Mouse (Mus musculus) ES-E14 (cell line): ENCODE measurements around the gene Eif4g3. TPM values are rescaled to one million over a fixed set of nuclear protein-coding genes. Genes with fewer than 3 reads are reported as not detected.

Experiments used
- DNase-seq: peaks from one replicate; pipeline ENCODE4 v3.0.0-alpha.2; 2013; ENCODE audit warnings: low read depth, low spot score
- H3K27ac ChIP-seq: 2 replicates; pipeline ENCODE4 v1.5.1; 2012; ENCODE audit warnings: low read depth, mild to moderate bottlenecking, low read length, moderate library complexity, mixed read lengths; ENCODE audit not compliant: poor library complexity, insufficient read depth, severe bottlenecking
- H3K36me3 ChIP-seq: 2 replicates; pipeline ENCODE4 v1.6.1; 2012; ENCODE audit warnings: mild to moderate bottlenecking, low read length, moderate library complexity, mixed read lengths; ENCODE audit not compliant: control insufficient read depth, poor library complexity, insufficient read depth, severe bottlenecking
- H3K4me1 ChIP-seq, 2 experiments: fragments of 150-350 bp in 1 of 2; sonication (generic) in 1 of 2; 2 replicates each; pipeline ENCODE4 v1.6.1; 2012; ENCODE audit warnings: low read length in 2 of 2, mild to moderate bottlenecking in 1 of 2, mixed read lengths in 1 of 2; ENCODE audit not compliant: control insufficient read depth in 2 of 2, insufficient read depth in 2 of 2, poor library complexity in 1 of 2
- H3K4me3 ChIP-seq, 2 experiments: fragments of 150-350 bp in 1 of 2; sonication (generic) in 1 of 2; 2 replicates each; pipeline ENCODE4 v1.5.1; 2012; ENCODE audit warnings: low read length in 2 of 2, low read depth in 1 of 2, mild to moderate bottlenecking in 1 of 2, mixed read lengths in 1 of 2; ENCODE audit not compliant: insufficient read depth in 1 of 2, poor library complexity in 1 of 2, severe bottlenecking in 1 of 2
- H3K9ac ChIP-seq: 2 replicates; pipeline ENCODE4 v1.6.1; 2012; ENCODE audit warnings: low read depth, mild to moderate bottlenecking, low read length, mixed read lengths; ENCODE audit not compliant: poor library complexity, insufficient read depth, severe bottlenecking
- H3K9me3 ChIP-seq: fragments of 150-350 bp; sonication (generic); 2 replicates; pipeline ENCODE4 v1.6.1; 2012; ENCODE audit warnings: low read depth, mild to moderate bottlenecking, low read length; ENCODE audit not compliant: control insufficient read depth, insufficient read depth
- CHD2 ChIP-seq: IDR thresholded peaks from 2 replicates; pipeline ENCODE4 v1.6.1; 2014; ENCODE audit warnings: mild to moderate bottlenecking, low read depth, low read length, inconsistent platforms
- HCFC1 ChIP-seq: IDR thresholded peaks from 2 replicates; pipeline ENCODE4 v1.6.1; 2012; ENCODE audit warnings: low read length, inconsistent platforms, borderline replicate concordance; ENCODE audit not compliant: insufficient read depth
- MAFK ChIP-seq: IDR thresholded peaks from 2 replicates; pipeline ENCODE4 v1.6.1; 2014; ENCODE audit warnings: mild to moderate bottlenecking, low read depth, low read length, inconsistent platforms; ENCODE audit not compliant: insufficient read depth
- ZC3H11A ChIP-seq: IDR thresholded peaks from 2 replicates; pipeline ENCODE4 v1.6.1; 2012; ENCODE audit warnings: low read depth, mild to moderate bottlenecking, inconsistent platforms, low read length, borderline replicate concordance
- ZNF384 ChIP-seq: IDR thresholded peaks from 2 replicates; pipeline ENCODE4 v1.6.1; 2012; ENCODE audit warnings: low read depth, low read length, inconsistent platforms
- in situ Hi-C, 2 experiments: fragments of 600-800 bp; cut with MboI; formaldehyde crosslinking; loops; one replicate each; pipeline ENCODE4 v1.15.1; 2025; ENCODE audit warnings: low sequenced_read_pairs in 2 of 2, inconsistent platforms in 1 of 2; ENCODE audit not compliant: unreplicated experiment in 2 of 2
- total RNA-seq: library from RNA; depleted of rRNA; stranded (reverse); fragments of 300-350 nt; gene quantifications from 2 replicates; pipeline ENCODE4 v1.2.3, GENCODE M21; 2012

Eif4g3 gene
- total RNA-seq, 1 experiment, result 18.7 TPM

GRCm38 (mm10) chr4:138151226-138151625 is 158.4 kb downstream of the Eif4g3 start:
- Histone ChIP-seq H3K36me3 (peaks cover 4% of the 10 kb centered on the region; the same call in 1 of the 2 replicates), H3K4me1 (no peaks in the 10 kb centered on the region)
- in situ Hi-C loops, result no loop called here

GRCm38 (mm10) chr4:138153980-138154379 is 161.2 kb downstream of the Eif4g3 start:
- H3K27ac ChIP-seq, result no peak overlapping the region
- DNase-seq, result peak; percentile 34

More at GRCm38 (mm10) chr4:138151226-138151625, 158.4 kb downstream of the Eif4g3 start:
- H3K4me3 ChIP-seq, result no peak overlapping the region
- DNase-seq, result no peak
- no peaks in the 10 kb centered on the region for H3K9me3 ChIP-seq
- H3K9ac ChIP-seq, result no peak overlapping the region
- TF ChIP-seq MAFK (no peak), ZC3H11A (no peak), HCFC1 (no peak), CHD2 (no peak), ZNF384 (no peak)
- H3K27ac ChIP-seq, result no peak overlapping the region

GRCm38 (mm10) chr4:138160918-138161317 is 168.1 kb downstream of the Eif4g3 start:
- H3K36me3 ChIP-seq, result peaks cover 5% of the 10 kb centered on the region; the same call in 1 of the 2 replicates
- in situ Hi-C loops, result no loop called here

More at GRCm38 (mm10) chr4:138153980-138154379, 161.2 kb downstream of the Eif4g3 start:
- TF ChIP-seq CHD2, result no peak
- no peak for TF ChIP-seq HCFC1
- TF ChIP-seq ZNF384, result no peak
- no peak for TF ChIP-seq ZC3H11A
- TF ChIP-seq MAFK, result no peak
- Histone ChIP-seq H3K4me3 (no peak overlapping the region), H3K36me3 (peaks cover 9% of the 10 kb centered on the region; the same call in 1 of the 2 replicates), H3K4me1 (no peaks in the 10 kb centered on the region), H3K9me3 (no peaks in the 10 kb centered on the region), H3K9ac (no peak overlapping the region)
- in situ Hi-C loops, result no loop called here

GRCm38 (mm10) chr4:138161550-138161949 is 168.7 kb downstream of the Eif4g3 start:
- no peak overlapping the region for H3K4me3 ChIP-seq
- no peaks in the 10 kb centered on the region for H3K9me3 ChIP-seq
- TF ChIP-seq HCFC1, result no peak
- TF ChIP-seq CHD2, result no peak
- TF ChIP-seq ZC3H11A, result no peak
- H3K36me3 ChIP-seq, result peaks cover 5% of the 10 kb centered on the region; the same call in 1 of the 2 replicates
- H3K4me1 ChIP-seq, result no peaks in the 10 kb centered on the region
- in situ Hi-C loops, result no loop called here
- DNase-seq, result no peak
- H3K27ac ChIP-seq, result no peak overlapping the region
- H3K9ac ChIP-seq, result no peak overlapping the region

More at GRCm38 (mm10) chr4:138160918-138161317, 168.1 kb downstream of the Eif4g3 start:
- TF ChIP-seq ZC3H11A (no peak), CHD2 (no peak), HCFC1 (no peak), ZNF384 (no peak)
- Histone ChIP-seq H3K27ac (no peak overlapping the region), H3K9me3 (no peaks in the 10 kb centered on the region), H3K4me3 (no peak overlapping the region), H3K4me1 (no peaks in the 10 kb centered on the region), H3K9ac (no peak overlapping the region)
- DNase-seq, result no peak

DNA sequence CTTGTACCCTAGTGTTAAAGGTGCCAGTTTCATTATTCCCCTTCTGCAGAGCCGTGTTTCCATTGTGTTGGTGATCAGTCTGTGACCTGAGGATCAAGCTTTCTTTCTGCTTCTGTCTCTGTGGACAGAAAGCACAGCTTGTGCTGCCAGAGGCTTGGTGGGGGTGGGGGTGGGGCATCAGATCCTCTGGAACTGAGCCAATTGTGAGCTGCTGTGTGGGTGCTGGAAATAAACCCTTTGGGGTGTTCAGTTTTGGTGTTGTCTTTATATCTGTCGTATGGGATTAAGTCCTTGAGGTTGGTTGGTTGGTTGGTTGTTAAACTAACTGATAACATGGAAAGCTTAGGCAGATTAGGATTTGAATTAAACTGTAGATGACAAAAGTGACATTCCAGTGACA is 171.0 kb downstream of the Eif4g3 start:
- no peak for DNase-seq
- no peak for TF ChIP-seq ZC3H11A
- TF ChIP-seq HCFC1, result no peak
- TF ChIP-seq MAFK, result no peak
- no peak for TF ChIP-seq CHD2
- no peak for TF ChIP-seq ZNF384
- in situ Hi-C loops, result no loop called here

More for the DNA sequence above, 171.0 kb downstream of the Eif4g3 start:
- Histone ChIP-seq H3K27ac (no peak overlapping the region), H3K4me1 (no peaks in the 10 kb centered on the region), H3K36me3 (no peaks in the 10 kb centered on the region; the same call in 1 of the 2 replicates), H3K9ac (no peak overlapping the region), H3K9me3 (no peaks in the 10 kb centered on the region), H3K4me3 (no peak overlapping the region)
